Mouse (Mus musculus): ENCODE measurements around the gene Nlrp4c. TPM values are rescaled to one million over a fixed set of nuclear protein-coding genes. Genes with fewer than 3 reads are reported as not detected.

Nlrp4c gene
- total and polyA plus RNA-seq, 3 experiments = 0.16 to 0.42 (median 0.26) TPM

DNA sequence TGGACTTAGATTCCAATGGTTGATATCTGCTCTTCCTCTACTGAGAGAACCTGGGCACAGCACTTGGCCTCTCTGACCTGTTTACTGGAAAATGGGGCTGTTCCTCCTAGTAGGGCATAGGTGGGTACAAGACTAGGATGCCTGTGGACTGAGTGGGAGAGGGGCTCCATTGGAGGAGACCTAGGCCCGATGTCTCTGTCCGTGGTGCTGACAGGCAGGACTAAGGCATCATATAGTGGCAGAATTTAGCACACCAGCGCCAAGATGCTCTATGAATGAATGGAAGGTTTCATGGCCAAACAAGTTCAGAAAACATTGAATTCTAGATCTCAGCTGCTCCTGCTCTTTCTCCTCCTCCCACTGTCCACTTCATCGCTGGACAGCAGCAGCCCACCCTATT, 85.4 kb downstream of the Nlrp4c start:
- H3K27ac ChIP-seq (ENCODE audit: insufficient read depth, low read depth) = no peak overlapping the region
- H3K9ac ChIP-seq (ENCODE audit: insufficient read depth, low read depth) = no peak overlapping the region
- H3K36me3 ChIP-seq (replicated peaks in 1 of 2; ENCODE audit: control insufficient read depth in 1 of 2, insufficient read depth in 1 of 2, low read length in 1 of 2) = peaks cover 24 to 51% of the 10 kb centered on the region in 2 experiments
- dilution Hi-C loops (cut with MboI; ENCODE audit: extremely low pct_ligation_motif_present, extremely low pct_unique_long_range_greater_than_20kb, low sequenced_read_pairs) (no loop called here), in situ Hi-C loops (cut with MboI; ENCODE audit: low pct_ligation_motif_present, low pct_unique_long_range_greater_than_20kb, low sequenced_read_pairs) (no loop called here)
- H3K79me2 ChIP-seq (replicated peaks; ENCODE audit: control insufficient read depth, extremely low read depth, insufficient read depth, poor library complexity, severe bottlenecking) = no peaks in the 10 kb centered on the region
- 0 out of 4 replicates have a peak, but pooled peaks cover 0 to 3% of the 10 kb centered on the region in 2 experiments for H3K4me1 ChIP-seq (ENCODE audit: control insufficient read depth in 1 of 2, insufficient read depth in 2 of 2)
- H3K4me3 ChIP-seq (replicated peaks in 1 of 3; ENCODE audit: low read depth in 2 of 3, low read length in 2 of 3, poor library complexity in 1 of 3) = no peak overlapping the region
- no peaks in the 10 kb centered on the region for H3K27me3 ChIP-seq (replicated peaks)
- no peak for DNase-seq (ENCODE audit: extremely low read depth)
- no peak overlapping the region for H3K4me2 ChIP-seq (ENCODE audit: insufficient read depth, low read depth, poor library complexity, severe bottlenecking)
- TF ChIP-seq E2F4 (IDR thresholded peaks at IDR 0.05; ENCODE audit: insufficient replicate concordance, low read depth, low read length) = no peak
- TF ChIP-seq MAZ (IDR thresholded peaks at IDR 0.05; ENCODE audit: low read depth, low read length) = no peak
- TF ChIP-seq POLR2AphosphoS2 (IDR thresholded peaks at IDR 0.05; ENCODE audit: low read depth, low read length) = 0 out of 2 replicates have a peak, but pooled peaks have one; percentile 4
- no peak for TF ChIP-seq MYC (IDR thresholded peaks at IDR 0.05; ENCODE audit: low read depth, low read length)
- no peak for TF ChIP-seq ZNF384 (IDR thresholded peaks at IDR 0.05; ENCODE audit: low read depth, low read length)
- no peak for TF ChIP-seq KAT2A (IDR thresholded peaks at IDR 0.05; ENCODE audit: insufficient replicate concordance, low read length)
- no peaks in the 10 kb centered on the region for H3K9me3 ChIP-seq (replicated peaks; ENCODE audit: low read length)

DNA sequence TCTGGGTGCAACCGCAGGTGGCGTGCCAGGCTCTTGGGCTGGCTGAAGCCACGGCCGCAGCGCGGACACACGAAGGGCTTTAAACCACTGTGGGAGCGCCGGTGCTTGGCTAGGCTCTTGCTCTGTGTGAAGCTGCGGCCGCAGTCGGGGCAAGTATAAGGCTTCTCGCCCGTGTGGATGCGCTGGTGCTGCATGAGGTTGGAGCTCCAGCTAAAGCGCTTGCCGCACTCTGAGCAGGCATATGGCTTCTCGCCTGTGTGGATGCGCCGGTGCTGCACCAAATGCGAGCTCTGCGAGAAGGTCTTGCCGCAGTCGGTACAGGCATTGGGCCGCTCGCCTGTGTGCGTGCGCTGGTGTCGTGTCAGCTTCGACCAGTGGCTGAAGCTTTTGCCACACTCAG, 87.7 kb downstream of the Nlrp4c start:
- peaks cover 29 to 71% of the 10 kb centered on the region in 2 experiments for H3K36me3 ChIP-seq (replicated peaks in 1 of 2; ENCODE audit: control insufficient read depth in 1 of 2, insufficient read depth in 1 of 2, low read length in 1 of 2)
- H3K9ac ChIP-seq (ENCODE audit: insufficient read depth, low read depth) = no peak overlapping the region
- in situ Hi-C loops (cut with MboI; ENCODE audit: low pct_ligation_motif_present, low pct_unique_long_range_greater_than_20kb, low sequenced_read_pairs) = no loop called here
- H3K4me3 ChIP-seq (replicated peaks in 1 of 3; ENCODE audit: low read depth in 2 of 3, low read length in 2 of 3, poor library complexity in 1 of 3) = no peak overlapping the region
- H3K27me3 ChIP-seq (replicated peaks) = no peaks in the 10 kb centered on the region
- no peak overlapping the region for H3K4me2 ChIP-seq (ENCODE audit: insufficient read depth, low read depth, poor library complexity, severe bottlenecking)
- 0 out of 4 replicates have a peak, but pooled peaks cover 0 to 3% of the 10 kb centered on the region in 2 experiments for H3K4me1 ChIP-seq (ENCODE audit: control insufficient read depth in 1 of 2, insufficient read depth in 2 of 2)
- no peaks in the 10 kb centered on the region for H3K9me3 ChIP-seq (replicated peaks; ENCODE audit: low read length)
- TF ChIP-seq ZMIZ1 (IDR thresholded peaks at IDR 0.05; ENCODE audit: low read depth, low read length) (no peak), TBP (conservative IDR thresholded peaks at IDR 0.05; ENCODE audit: low read depth, low read length) (no peak), MYC (IDR thresholded peaks at IDR 0.05; ENCODE audit: low read depth, low read length) (no peak), RCOR1 (conservative IDR thresholded peaks at IDR 0.05; ENCODE audit: low read depth, low read length) (no peak), HCFC1 (IDR thresholded peaks at IDR 0.05; ENCODE audit: low read depth, low read length) (no peak), NELFE (IDR thresholded peaks at IDR 0.05; ENCODE audit: low read depth, low read length) (no peak), MAX (IDR thresholded peaks at IDR 0.05; ENCODE audit: low read length) (no peak), ZC3H11A (IDR thresholded peaks at IDR 0.05; ENCODE audit: low read depth, low read length) (no peak), SIN3A (IDR thresholded peaks at IDR 0.05; ENCODE audit: low read length) (no peak), BHLHE40 (IDR thresholded peaks at IDR 0.05; ENCODE audit: low read depth, low read length) (no peak), TCF12 (IDR thresholded peaks at IDR 0.05; ENCODE audit: low read depth, low read length) (no peak), USF2 (conservative IDR thresholded peaks at IDR 0.05; ENCODE audit: low read depth, low read length) (no peak), MEF2A (IDR thresholded peaks at IDR 0.05; ENCODE audit: borderline replicate concordance, low read depth, low read length) (no peak), ETS1 (conservative IDR thresholded peaks at IDR 0.05; ENCODE audit: low read depth, low read length) (no peak), RAD21 (IDR thresholded peaks at IDR 0.05; ENCODE audit: low read depth, low read length) (no peak), USF1 (IDR thresholded peaks at IDR 0.05; ENCODE audit: low read depth, low read length) (no peak), KAT2A (IDR thresholded peaks at IDR 0.05; ENCODE audit: insufficient replicate concordance, low read length) (no peak), PAX5 (IDR thresholded peaks at IDR 0.05; ENCODE audit: low read length) (no peak), JUN (IDR thresholded peaks at IDR 0.05; ENCODE audit: insufficient read depth, low read depth, low read length) (no peak), UBTF (IDR thresholded peaks at IDR 0.05; ENCODE audit: low read depth, low read length) (no peak)
- no peak overlapping the region for H3K27ac ChIP-seq (ENCODE audit: insufficient read depth, low read depth)
- dilution Hi-C loops (cut with MboI; ENCODE audit: extremely low pct_ligation_motif_present, extremely low pct_unique_long_range_greater_than_20kb, low sequenced_read_pairs) = no loop called here
- DNase-seq (ENCODE audit: extremely low read depth) = no peak
- no peaks in the 10 kb centered on the region for H3K79me2 ChIP-seq (replicated peaks; ENCODE audit: control insufficient read depth, extremely low read depth, insufficient read depth, poor library complexity, severe bottlenecking)
